Mouse (Mus musculus) right cerebral cortex, postnatal 10 days (tissue): ENCODE measurements at regions not wholly inside any gene's neighbourhood (a gene's known extent, or its start where the extent isn't known, plus 50 kb on each side); places are given as distances from the start of the nearest gene placed in this dataset.

Experiments
- DNase-seq, 2 experiments: peaks; one replicate each; pipeline ENCODE4 v3.0.0; 2021; ENCODE audit warnings: low spot score in 2 of 2

GRCm38 (mm10) chr3:34593279-34593678, 56.9 kb upstream of the Sox2 start:
- DNase-seq: no peak

- DNase-seq: no peak
Measured at GRCm38 (mm10) chr3:34577896-34578530, 72.2 kb upstream of the Sox2 start.

GRCm38 (mm10) chr3:34577115-34577514, 73.1 kb upstream of the Sox2 start:
- no peak for DNase-seq

- no peak for DNase-seq
Measured at GRCm38 (mm10) chr3:34576159-34576558, 74.0 kb upstream of the Sox2 start.

- DNase-seq: no peak
Measured at GRCm38 (mm10) chr3:34574711-34575350, 75.4 kb upstream of the Sox2 start.

- DNase-seq: no peak
Measured at GRCm38 (mm10) chr3:34573312-34573711, 76.9 kb upstream of the Sox2 start.

GRCm38 (mm10) chr3:34572081-34572480, 78.1 kb upstream of the Sox2 start:
- peak; percentile 75 to 86 for DNase-seq

GRCm38 (mm10) chr3:34571630-34572029, 78.6 kb upstream of the Sox2 start:
- DNase-seq: no peak

- peak; percentile 44 to 47 for DNase-seq
Measured at GRCm38 (mm10) chr3:34569998-34570397, 80.2 kb upstream of the Sox2 start.

GRCm38 (mm10) chr3:34568086-34568650, 82.0 kb upstream of the Sox2 start:
- DNase-seq: peak; percentile 62 to 69

GRCm38 (mm10) chr3:34565386-34565785, 84.8 kb upstream of the Sox2 start:
- DNase-seq: no peak

- no peak for DNase-seq
Measured at GRCm38 (mm10) chr3:34562893-34563292, 87.3 kb upstream of the Sox2 start.

- no peak for DNase-seq
Measured at GRCm38 (mm10) chr3:34561709-34562108, 88.5 kb upstream of the Sox2 start.

GRCm38 (mm10) chr3:34559841-34560703, 90.1 kb upstream of the Sox2 start:
- DNase-seq: no peak

GRCm38 (mm10) chr3:34558821-34559520, 91.2 kb upstream of the Sox2 start:
- no peak for DNase-seq

GRCm38 (mm10) chr3:34552542-34553208, 97.5 kb upstream of the Sox2 start:
- no peak for DNase-seq

GRCm38 (mm10) chr3:34551069-34551468, 99.1 kb upstream of the Sox2 start:
- no peak for DNase-seq

- no peak for DNase-seq
Measured at GRCm38 (mm10) chr3:34550189-34550588, 100.0 kb upstream of the Sox2 start.

GRCm38 (mm10) chr3:34532451-34532850, 117.8 kb upstream of the Sox2 start:
- no peak for DNase-seq

GRCm38 (mm10) chr3:34531836-34532235, 118.4 kb upstream of the Sox2 start:
- no peak for DNase-seq

GRCm38 (mm10) chr3:34527546-34527945, 122.7 kb upstream of the Sox2 start:
- no peak for DNase-seq
